Mouse (Mus musculus) left cerebral cortex, adult 2 months (tissue): ENCODE measurements around the gene B3galt4. TPM values are rescaled to one million over a fixed set of nuclear protein-coding genes. Genes with fewer than 3 reads are reported as not detected.
A peak's percentile ranks its signal among the peaks of the same experiment; 100 is the strongest.
"Not testable (repeated sequence)": the region's sequence is repeated elsewhere in the genome, so short reads cannot be mapped to it uniquely, and the experiment has no call there.

ENCODE experiments used
- DNase-seq, 2 experiments: peaks; one replicate each; pipeline ENCODE4 v3.0.0; 2021 to 2022; ENCODE audit warnings: low spot score in 2 of 2, mixed read lengths in 1 of 2; ENCODE audit errors: extremely low spot score in 1 of 2
- H3K27ac ChIP-seq: fragments of 200-600 bp; 2 replicates; pipeline ENCODE4 v1.8.1; 2022
- H3K4me3 ChIP-seq: fragments of 200-600 bp; 2 replicates; pipeline ENCODE4 v1.8.1; 2022
- CTCF ChIP-seq: fragments of 200-600 bp; IDR thresholded peaks from 2 replicates; pipeline ENCODE4 v1.8.1; 2022; ENCODE audit warnings: antibody characterized with exemption, mild to moderate bottlenecking, moderate library complexity
- intact Hi-C: fragments of 180-260 bp; cut with DNase I; formaldehyde crosslinking; loops from one replicate; pipeline ENCODE4 v1.15.1; 2025
- total RNA-seq, 2 experiments: library from RNA; stranded (reverse); gene quantifications; 2 replicates each; pipeline ENCODE4 v1.2.3; 2021

Gene B3galt4
- total RNA-seq, 2 experiments from 2014 or later = 6.3 to 6.5 TPM

DNA sequence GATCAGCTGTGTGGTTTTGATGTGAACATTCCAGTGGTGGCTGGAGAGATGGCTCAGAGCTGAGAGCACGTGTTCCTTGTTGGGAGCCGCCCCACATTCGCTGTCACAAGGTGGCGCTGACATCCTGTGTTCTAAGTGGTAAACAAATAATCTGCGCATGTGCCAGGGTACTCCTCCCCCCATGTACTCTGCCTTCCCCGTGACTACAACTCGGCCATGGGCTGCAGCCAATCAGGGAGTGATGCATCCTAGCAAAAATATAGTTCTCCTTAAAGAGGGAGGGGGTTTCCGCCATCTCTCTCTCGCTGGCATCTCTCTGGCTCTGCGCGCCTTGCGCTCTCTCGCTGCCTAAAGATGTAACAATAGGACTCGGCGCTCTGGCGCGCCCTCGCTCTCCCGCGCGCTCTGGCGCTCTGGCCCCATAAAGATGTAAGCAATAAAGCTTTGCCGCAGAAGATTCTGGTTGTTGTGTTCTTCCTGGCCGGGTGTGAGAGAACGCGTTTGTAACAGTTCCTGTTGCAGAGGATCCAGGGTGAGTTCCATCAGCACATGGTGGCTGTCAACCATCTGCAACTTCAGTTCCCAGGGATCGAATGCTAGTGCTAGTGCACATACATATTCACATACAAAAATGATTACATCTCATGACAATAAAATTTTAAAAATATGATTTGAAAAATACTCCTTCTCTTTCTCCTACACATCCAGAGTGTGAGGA, 30.1 kb upstream of the B3galt4 start:
- intact Hi-C loops = not testable (repeated sequence)
- TF ChIP-seq CTCF = peak; percentile 37
- Histone ChIP-seq H3K4me3 (peak overlapping the region; percentile 51), H3K27ac (peak overlapping the region; percentile 82)
- peak; percentile 81 to 86 for DNase-seq

DNA sequence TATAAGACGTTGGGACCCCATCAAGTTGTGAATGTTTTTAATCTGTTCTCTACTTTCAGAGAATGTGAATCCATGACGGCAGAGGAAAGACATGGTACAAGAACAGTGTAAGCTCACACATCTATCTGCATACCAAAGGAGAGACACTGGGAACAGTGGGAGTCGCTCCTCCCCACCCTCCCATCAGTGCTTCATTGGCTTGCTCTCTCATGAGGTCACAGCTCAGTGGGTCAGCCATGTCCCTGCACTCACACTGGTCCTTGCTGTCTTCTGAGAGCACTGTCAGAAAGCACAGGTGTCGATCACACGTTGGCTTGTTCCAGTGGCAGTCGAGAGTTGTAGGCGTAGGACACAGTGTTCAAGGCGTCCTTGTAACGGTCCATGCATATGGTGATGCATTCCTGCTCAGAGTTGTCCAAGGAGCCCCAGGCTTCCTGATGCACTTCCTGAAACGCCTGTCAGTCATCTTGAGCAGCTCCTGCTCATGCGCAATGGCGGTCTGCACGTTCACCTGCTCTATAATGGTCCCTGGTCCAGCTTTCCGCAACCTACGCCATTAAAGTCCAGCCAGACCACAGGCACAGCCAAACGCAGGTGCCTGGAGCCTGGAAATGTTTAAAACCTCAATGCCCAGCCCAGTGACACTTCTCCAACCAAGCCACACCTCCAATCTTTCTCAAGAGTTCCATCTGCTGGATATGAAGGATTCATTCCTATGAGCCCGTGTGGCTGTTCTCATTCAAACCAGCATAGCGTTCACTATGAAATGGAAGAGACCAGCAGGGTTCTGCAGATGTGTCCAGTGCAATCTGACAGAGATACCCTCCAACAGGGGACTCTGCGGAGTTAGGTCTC, 29.1 kb upstream of the B3galt4 start:
- Histone ChIP-seq H3K27ac (peak overlapping the region; percentile 67; the same call in 1 of the 2 replicates), H3K4me3 (no peak overlapping the region)
- no peak for DNase-seq
- TF ChIP-seq CTCF = no peak
- intact Hi-C loops = no loop called here

DNA sequence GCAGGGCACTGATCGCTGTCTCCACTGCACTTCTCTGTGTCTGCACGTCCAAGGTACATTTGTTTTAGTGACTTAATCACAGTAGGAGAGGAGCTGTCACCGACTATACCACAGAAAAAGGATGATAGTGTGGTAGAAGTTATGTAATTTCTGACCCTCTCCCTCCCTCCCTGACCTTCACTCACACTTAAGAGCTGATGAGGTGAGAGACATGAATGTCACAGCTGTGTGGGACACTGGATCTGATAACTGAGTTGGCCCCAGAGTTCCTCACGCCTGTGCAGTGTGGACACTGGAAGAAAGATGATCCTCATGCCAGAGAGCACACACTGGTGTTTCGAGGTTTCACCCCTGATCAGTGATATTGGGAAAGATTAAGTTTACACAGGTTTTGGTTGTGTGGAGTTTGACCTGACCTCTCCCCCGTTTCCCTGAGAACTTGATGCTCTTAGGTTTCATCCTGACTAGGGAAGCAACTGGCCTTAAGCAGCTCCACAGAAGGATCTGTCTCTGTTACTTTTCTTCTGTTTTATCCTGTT, 28.3 kb upstream of the B3galt4 start:
- DNase-seq = no peak
- no peak overlapping the region for H3K4me3 ChIP-seq
- no peak overlapping the region for H3K27ac ChIP-seq
- TF ChIP-seq CTCF = no peak
- intact Hi-C loops = no loop called here

DNA sequence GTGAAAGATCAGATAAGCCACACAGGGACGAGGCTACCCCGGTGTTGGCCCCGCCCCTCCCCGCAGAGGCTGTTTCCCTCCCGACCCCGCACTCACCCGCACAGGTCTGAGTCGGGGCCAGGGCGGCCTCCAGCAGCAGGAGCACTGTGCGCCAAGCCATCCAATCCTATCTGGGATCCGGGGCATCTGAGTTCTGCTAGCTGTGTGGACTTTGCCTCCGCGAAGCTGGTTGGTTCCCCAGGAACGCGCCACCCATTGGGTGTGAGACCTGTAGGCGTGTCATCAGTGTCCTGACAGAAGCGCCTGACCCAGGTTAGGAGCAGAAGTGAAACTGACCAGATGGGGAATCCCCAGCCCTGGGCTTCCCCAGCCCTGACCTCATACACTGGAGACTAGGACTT, 27.3 kb upstream of the B3galt4 start:
- Histone ChIP-seq H3K4me3 (peak overlapping the region; percentile 41), H3K27ac (no peak overlapping the region)
- DNase-seq = no peak
- no peak for TF ChIP-seq CTCF
- intact Hi-C loops = no loop called here

DNA sequence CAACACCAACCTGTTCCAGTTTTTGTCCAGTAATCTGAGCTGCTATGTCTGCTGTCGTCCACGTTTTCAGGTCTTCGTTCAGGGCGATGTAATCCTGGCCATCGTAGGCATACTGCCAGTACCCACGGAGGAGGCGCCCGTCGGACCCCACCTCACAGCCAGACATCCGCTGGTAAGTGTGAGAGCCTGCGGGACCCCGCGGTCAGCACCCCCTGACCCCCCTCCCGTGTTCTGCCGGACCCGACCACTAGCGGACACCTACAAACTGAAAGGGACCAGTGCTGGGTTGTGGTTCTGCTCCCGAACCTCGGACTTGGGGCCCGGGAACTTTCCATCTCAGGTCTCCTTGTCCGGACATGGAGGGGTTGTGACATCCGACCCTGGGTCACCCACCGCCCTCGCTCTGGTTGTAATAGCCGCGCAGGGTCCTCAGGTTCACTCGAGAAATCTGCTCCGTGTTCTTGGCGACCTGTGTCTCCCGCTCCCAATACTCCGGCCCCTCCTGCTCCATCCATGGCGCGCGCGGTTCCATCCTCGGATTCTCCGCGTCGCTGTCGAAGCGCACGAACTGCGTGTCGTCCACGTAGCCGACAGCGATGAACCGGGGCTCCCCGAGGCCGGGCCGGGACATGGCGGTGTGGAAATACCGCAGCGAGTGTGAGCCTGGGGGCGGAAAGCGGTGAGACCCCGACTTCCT, 26.7 kb upstream of the B3galt4 start:
- DNase-seq = no peak
- TF ChIP-seq CTCF = no peak
- H3K4me3 ChIP-seq = peak overlapping the region; percentile 41
- no peak overlapping the region for H3K27ac ChIP-seq
- intact Hi-C loops = no loop called here

DNA sequence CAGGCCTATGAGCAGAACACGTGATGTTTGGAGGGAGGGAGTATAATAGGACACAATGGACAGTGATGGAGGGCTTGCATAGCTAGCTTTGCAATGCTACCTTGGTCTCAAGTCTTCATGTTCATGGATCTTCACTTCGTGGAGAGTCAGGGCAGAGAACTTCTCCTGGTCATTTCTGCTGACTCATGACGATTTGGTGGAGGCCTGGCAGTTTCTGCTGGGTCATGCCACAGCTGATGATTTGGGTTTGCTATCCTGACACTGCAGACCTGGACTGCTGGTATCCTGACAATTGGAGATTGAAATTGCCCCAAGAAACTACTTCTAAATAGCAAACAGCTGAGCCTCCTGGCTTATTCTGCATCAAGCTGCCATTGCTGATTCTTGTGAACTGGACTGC, 22.3 kb upstream of the B3galt4 start:
- no peak for DNase-seq
- no peak for TF ChIP-seq CTCF
- H3K4me3 ChIP-seq = no peak overlapping the region
- no peak overlapping the region for H3K27ac ChIP-seq
- intact Hi-C loops = no loop called here

DNA sequence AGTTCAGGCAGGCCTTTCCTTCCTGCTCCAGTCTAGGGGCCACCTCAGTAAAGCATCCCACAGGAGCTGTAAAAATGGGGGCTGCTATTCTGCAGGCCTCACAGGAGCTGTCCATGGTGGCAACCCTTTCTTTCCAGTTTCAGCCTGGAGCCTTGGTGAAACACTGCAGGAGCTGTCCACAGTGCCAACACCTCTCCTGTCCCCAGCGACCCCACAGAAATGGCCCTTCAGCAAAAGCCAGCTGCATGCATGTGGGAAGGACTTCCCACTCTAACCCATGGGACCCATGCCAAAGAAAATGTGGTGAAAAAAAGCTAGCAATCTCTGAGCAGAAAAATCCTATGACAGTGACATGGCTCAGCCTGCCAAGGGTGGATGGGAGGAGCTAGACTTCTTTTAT, 21.4 kb upstream of the B3galt4 start:
- H3K27ac ChIP-seq = no peak overlapping the region
- H3K4me3 ChIP-seq = no peak overlapping the region
- intact Hi-C loops = no loop called here

GRCm38 (mm10) chr17:33969394-33969793, 18.1 kb upstream of the B3galt4 start:
- intact Hi-C loops = loop anchor here (2.0 to 5.0 kb wide), 2 partner anchors 13 to 33 kb away; partner anchors contain the start of gene H2-K1
- no peak for DNase-seq
- Histone ChIP-seq H3K4me3 (no peak overlapping the region), H3K27ac (no peak overlapping the region)
- TF ChIP-seq CTCF = no peak; the same call in 1 of the 2 replicates

More for the DNA sequence above, 21.4 kb upstream of the B3galt4 start:
- no peak for DNase-seq
- TF ChIP-seq CTCF = no peak

DNA sequence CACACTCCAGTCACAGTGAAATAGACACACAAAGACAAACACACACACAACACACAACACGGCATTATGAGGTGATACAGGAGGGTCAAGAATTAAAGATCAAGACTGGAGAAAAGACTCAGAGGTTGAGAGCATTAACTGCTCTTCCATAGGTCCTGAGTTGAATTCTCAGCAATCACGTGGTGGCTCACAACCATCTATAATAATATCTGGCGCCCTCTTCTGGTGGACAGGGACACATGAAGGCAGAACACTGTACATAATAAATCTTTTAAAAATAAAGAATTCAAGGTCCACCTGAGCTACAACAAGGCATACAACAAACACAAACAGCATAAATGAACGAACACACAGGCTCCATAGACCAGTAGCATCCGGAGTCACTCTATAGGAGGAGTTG, 17.6 kb upstream of the B3galt4 start:
- intact Hi-C loops = loop anchor here (2.0 to 5.0 kb wide), 2 partner anchors 14 to 33 kb away; partner anchors contain the start of gene H2-K1
- no peak overlapping the region for H3K27ac ChIP-seq
- DNase-seq = peak in 1 of 2 experiments; percentile 10
- TF ChIP-seq CTCF = no peak
- H3K4me3 ChIP-seq = no peak overlapping the region

GRCm38 (mm10) chr17:33968489-33968888, 17.2 kb upstream of the B3galt4 start:
- peak in 1 of 2 experiments; percentile 68 for DNase-seq
- peak; percentile 74 for TF ChIP-seq CTCF
- intact Hi-C loops = loop anchor here (2.0 to 5.0 kb wide), 2 partner anchors 14 to 34 kb away; partner anchors contain the start of gene H2-K1
- no peak overlapping the region for H3K4me3 ChIP-seq
- no peak overlapping the region for H3K27ac ChIP-seq

GRCm38 (mm10) chr17:33965846-33966550, 14.7 kb upstream of the B3galt4 start:
- no peak overlapping the region for H3K4me3 ChIP-seq
- H3K27ac ChIP-seq = no peak overlapping the region
- no peak for TF ChIP-seq CTCF
- intact Hi-C loops = loop anchor here (5.0 kb wide), 1 partner anchor 36 kb away; the partner anchor contains the start of gene H2-K1
- DNase-seq = peak in 1 of 2 experiments; percentile 10
